16 mouse cellular contexts compared by ENCODE assay signal in the genomic region with DNA sequence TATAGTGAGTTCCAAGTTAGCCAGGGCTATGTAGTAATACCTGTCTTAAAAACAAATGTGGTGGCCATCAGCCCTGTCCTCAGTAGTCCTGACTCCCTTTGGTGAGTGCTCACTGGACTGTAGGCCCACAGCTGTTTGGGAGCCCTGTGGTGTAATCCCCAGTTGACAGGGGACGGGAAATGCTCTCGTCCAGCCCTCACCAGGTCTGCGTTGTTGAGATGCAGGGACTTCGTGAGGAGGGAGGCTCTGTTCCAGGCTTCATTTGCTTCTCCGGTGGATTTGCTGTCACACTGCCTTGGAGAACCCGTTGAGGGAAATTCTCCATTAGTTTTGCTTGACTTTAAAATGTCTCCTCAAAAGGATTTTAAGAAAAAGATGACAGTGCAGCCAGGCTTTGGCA.
"Had no signal": no experiment of that assay in that cellular context is flagged by ENCODE, and none has a peak within 500 bp of the region (broad histone marks: within the 10 kb centered on the region; RNA-seq: fewer than 3 reads in every experiment).

No protein-coding gene starts in this region.

- H3K27me3 ChIP-seq: neural tube, embryonic 12.5 days; neural tube, embryonic 13.5 days; neural tube, embryonic 15.5 days; stomach, embryonic 15.5 days had no signal

- DNase-seq: retina, postnatal 1 day; right cerebral cortex, adult 18-20 months; right cerebral cortex, postnatal 14 days; right cerebral cortex, postnatal 25 days; right cerebral cortex, postnatal 4 days; spleen, adult 18-20 months; thymus, adult 18-20 months; thymus, adult 2 months; thymus, postnatal 14 days; thymus, postnatal 25 days; thymus, postnatal 36 days; thymus, postnatal 4 days had no signal

- H3K9me3 ChIP-seq: neural tube, embryonic 12.5 days; neural tube, embryonic 13.5 days; neural tube, embryonic 15.5 days; stomach, embryonic 15.5 days had no signal

- H3K4me1 ChIP-seq: neural tube, embryonic 12.5 days; neural tube, embryonic 13.5 days; neural tube, embryonic 15.5 days had no signal

- H3K27ac ChIP-seq: neural tube, embryonic 12.5 days; neural tube, embryonic 13.5 days; neural tube, embryonic 15.5 days; stomach, embryonic 15.5 days had no signal

- H3K9ac ChIP-seq: neural tube, embryonic 12.5 days; neural tube, embryonic 13.5 days; neural tube, embryonic 15.5 days; stomach, embryonic 15.5 days had no signal

- H3K4me3 ChIP-seq: neural tube, embryonic 12.5 days; neural tube, embryonic 13.5 days; neural tube, embryonic 15.5 days; stomach, embryonic 15.5 days had no signal

- H3K4me2 ChIP-seq: neural tube, embryonic 12.5 days; neural tube, embryonic 13.5 days; neural tube, embryonic 15.5 days; stomach, embryonic 15.5 days had no signal
